Mouse (Mus musculus) heart, embryonic 11.5 days (tissue): ENCODE data around the gene D630045J12Rik. TPM values are rescaled to one million over a fixed set of nuclear protein-coding genes. Genes with fewer than 3 reads are reported as not detected.

Experiments
- ATAC-seq: fragments of 200-750 bp; cut with Nextera tagmentation; replicated peaks from 2 replicates; pipeline ENCODE4 v1.8.0; 2017; ENCODE audit warnings: moderate library complexity; ENCODE audit not compliant: insufficient number of reproducible peaks, low FRiP score, low TSS enrichment
- H3K27ac ChIP-seq: fragments of 300-500 bp; sonication (generic); 2 replicates; pipeline ENCODE4 v1.5.1; 2014; ENCODE audit warnings: mild to moderate bottlenecking, low read depth, low read length
- H3K27me3 ChIP-seq: fragments of 300-500 bp; sonication (generic); 2 replicates; pipeline ENCODE4 v1.6.1; 2014; ENCODE audit warnings: mild to moderate bottlenecking, low read length, mixed read lengths; ENCODE audit not compliant: control insufficient read depth, insufficient read depth
- H3K36me3 ChIP-seq: fragments of 300-500 bp; sonication (generic); 2 replicates; pipeline ENCODE4 v1.6.1; 2014; ENCODE audit warnings: mild to moderate bottlenecking, low read length, moderate library complexity, mixed read lengths; ENCODE audit not compliant: control insufficient read depth, insufficient read depth
- H3K4me1 ChIP-seq: fragments of 300-500 bp; sonication (generic); 2 replicates; pipeline ENCODE4 v1.6.1; 2014; ENCODE audit warnings: low read length; ENCODE audit not compliant: control insufficient read depth, insufficient read depth
- H3K4me2 ChIP-seq: fragments of 300-500 bp; sonication (generic); 2 replicates; pipeline ENCODE4 v1.6.1; 2014; ENCODE audit warnings: mild to moderate bottlenecking, moderate library complexity
- H3K4me3 ChIP-seq: fragments of 300-500 bp; sonication (generic); 2 replicates; pipeline ENCODE4 v1.5.1; 2014; ENCODE audit warnings: low read depth, low read length
- H3K9ac ChIP-seq: fragments of 300-500 bp; sonication (generic); 2 replicates; pipeline ENCODE4 v1.6.1; 2014; ENCODE audit warnings: mild to moderate bottlenecking, low read depth, low read length, moderate library complexity
- H3K9me3 ChIP-seq: fragments of 300-500 bp; sonication (generic); replicated peaks from 2 replicates; pipeline ENCODE4 v1.6.1; 2016; ENCODE audit warnings: low read length; ENCODE audit not compliant: control insufficient read depth
- WGBS: fragments of 180-500 bp; shearing (Covaris S2); extraction: QIAGEN DNeasy Blood & Tissue Kit; methylation state at CpG from one replicate; pipeline ENCODE4 v1.1.7; 2014; ENCODE audit not compliant: insufficient replicate concordance; 5-methylcytosine and 5-hydroxymethylcytosine counted together
- polyA plus RNA-seq: library from polyadenylated mRNA; unstranded; fragments of >200 nt; fragmentation: Nextera tagmentation; extraction: Ambion mirVana; gene quantifications from 2 replicates; pipeline ENCODE4 v1.2.1, GENCODE M21; 2014

The D630045J12Rik gene
- polyA plus RNA-seq, 1 experiment from 2014 or later = 3.7 TPM

- Histone ChIP-seq H3K9me3 (no peaks in the 10 kb centered on the region), H3K36me3 (no peaks in the 10 kb centered on the region), H3K4me2 (no peak overlapping the region), H3K4me3 (no peak overlapping the region), H3K27me3 (no peaks in the 10 kb centered on the region), H3K27ac (no peak overlapping the region), H3K4me1 (peaks cover 9% of the 10 kb centered on the region; the same call in 1 of the 2 replicates), H3K9ac (no peak overlapping the region)
- no peak for ATAC-seq
- WGBS = 11% methylated on average over 8 of the region's 8 CpGs
Observed at GRCm38 (mm10) chr6:38206941-38207531, 46.8 kb downstream of the D630045J12Rik start.

- ATAC-seq = no peak
- H3K4me3 ChIP-seq = no peak overlapping the region
- H3K36me3 ChIP-seq = no peaks in the 10 kb centered on the region
- no peak overlapping the region for H3K9ac ChIP-seq
- no peak overlapping the region for H3K4me2 ChIP-seq
- H3K27me3 ChIP-seq = no peaks in the 10 kb centered on the region
- WGBS = 82% methylated on average over 6 of the region's 6 CpGs
- no peaks in the 10 kb centered on the region for H3K9me3 ChIP-seq
- peaks cover 9% of the 10 kb centered on the region; the same call in 1 of the 2 replicates for H3K4me1 ChIP-seq
- no peak overlapping the region for H3K27ac ChIP-seq
Observed at GRCm38 (mm10) chr6:38205375-38205774, 48.4 kb downstream of the D630045J12Rik start.

GRCm38 (mm10) chr6:38203820-38204219 is 50.0 kb downstream of the D630045J12Rik start:
- Histone ChIP-seq H3K4me1 (peaks cover 9% of the 10 kb centered on the region; the same call in 1 of the 2 replicates), H3K4me3 (no peak overlapping the region), H3K9ac (no peak overlapping the region), H3K27ac (no peak overlapping the region), H3K9me3 (no peaks in the 10 kb centered on the region), H3K36me3 (no peaks in the 10 kb centered on the region), H3K27me3 (no peaks in the 10 kb centered on the region), H3K4me2 (no peak overlapping the region)
- WGBS = 40% methylated on average over 4 of the region's 4 CpGs
- 0 out of 2 replicates have a peak, but pooled peaks have one; percentile 12 for ATAC-seq

GRCm38 (mm10) chr6:38202816-38203215 is 51.0 kb downstream of the D630045J12Rik start:
- WGBS = 78% methylated on average over 12 of the region's 12 CpGs
- no peak overlapping the region for H3K4me2 ChIP-seq

GRCm38 (mm10) chr6:38201495-38201894 is 52.3 kb downstream of the D630045J12Rik start:
- no peak for ATAC-seq
- Histone ChIP-seq H3K4me3 (no peak overlapping the region), H3K4me1 (0 out of 2 replicates have a peak, but pooled peaks cover 4% of the 10 kb centered on the region), H3K4me2 (no peak overlapping the region), H3K27ac (no peak overlapping the region), H3K9me3 (no peaks in the 10 kb centered on the region), H3K36me3 (no peaks in the 10 kb centered on the region), H3K27me3 (no peaks in the 10 kb centered on the region), H3K9ac (no peak overlapping the region)
- WGBS = 70% methylated on average over 5 of the region's 5 CpGs

More at GRCm38 (mm10) chr6:38202816-38203215, 51.0 kb downstream of the D630045J12Rik start:
- Histone ChIP-seq H3K9ac (no peak overlapping the region), H3K9me3 (no peaks in the 10 kb centered on the region), H3K4me3 (no peak overlapping the region), H3K4me1 (peaks cover 9% of the 10 kb centered on the region; the same call in 1 of the 2 replicates), H3K27me3 (no peaks in the 10 kb centered on the region), H3K36me3 (no peaks in the 10 kb centered on the region), H3K27ac (no peak overlapping the region)
- ATAC-seq = no peak

GRCm38 (mm10) chr6:38199599-38199998 is 54.2 kb downstream of the D630045J12Rik start:
- Histone ChIP-seq H3K36me3 (peaks cover 6% of the 10 kb centered on the region; the same call in 1 of the 2 replicates), H3K4me3 (no peak overlapping the region), H3K27me3 (no peaks in the 10 kb centered on the region), H3K9me3 (no peaks in the 10 kb centered on the region), H3K27ac (no peak overlapping the region), H3K4me1 (no peaks in the 10 kb centered on the region), H3K4me2 (no peak overlapping the region), H3K9ac (no peak overlapping the region)
- WGBS = 76% methylated on average over 6 of the region's 6 CpGs
- no peak for ATAC-seq

DNA sequence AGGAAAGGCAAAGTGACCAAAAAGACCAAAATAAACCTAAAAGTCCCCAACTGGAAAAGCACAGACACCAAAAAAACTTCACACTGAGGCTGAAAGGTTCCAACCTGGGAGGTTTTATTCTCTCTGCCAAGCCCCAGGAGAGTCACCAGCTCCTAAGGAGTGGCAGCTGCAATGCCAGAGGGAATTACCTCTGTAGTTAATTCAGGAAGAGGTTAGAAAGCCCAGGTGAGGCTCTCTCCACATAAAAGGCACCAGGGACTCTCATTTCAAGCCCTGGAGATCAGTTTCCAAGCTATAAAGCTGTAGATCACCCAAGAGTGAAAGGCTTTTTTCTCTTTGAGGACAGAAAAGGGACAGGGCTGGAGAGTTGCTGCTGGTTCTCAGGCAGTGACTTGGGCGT is 55.1 kb downstream of the D630045J12Rik start:
- Histone ChIP-seq H3K36me3 (peaks cover 6% of the 10 kb centered on the region; the same call in 1 of the 2 replicates), H3K4me1 (no peaks in the 10 kb centered on the region), H3K27ac (no peak overlapping the region), H3K27me3 (no peaks in the 10 kb centered on the region), H3K9ac (no peak overlapping the region), H3K4me2 (no peak overlapping the region), H3K4me3 (no peak overlapping the region), H3K9me3 (no peaks in the 10 kb centered on the region)
- WGBS = 81% methylated on average over 1 of the region's 1 CpGs
- no peak for ATAC-seq

DNA sequence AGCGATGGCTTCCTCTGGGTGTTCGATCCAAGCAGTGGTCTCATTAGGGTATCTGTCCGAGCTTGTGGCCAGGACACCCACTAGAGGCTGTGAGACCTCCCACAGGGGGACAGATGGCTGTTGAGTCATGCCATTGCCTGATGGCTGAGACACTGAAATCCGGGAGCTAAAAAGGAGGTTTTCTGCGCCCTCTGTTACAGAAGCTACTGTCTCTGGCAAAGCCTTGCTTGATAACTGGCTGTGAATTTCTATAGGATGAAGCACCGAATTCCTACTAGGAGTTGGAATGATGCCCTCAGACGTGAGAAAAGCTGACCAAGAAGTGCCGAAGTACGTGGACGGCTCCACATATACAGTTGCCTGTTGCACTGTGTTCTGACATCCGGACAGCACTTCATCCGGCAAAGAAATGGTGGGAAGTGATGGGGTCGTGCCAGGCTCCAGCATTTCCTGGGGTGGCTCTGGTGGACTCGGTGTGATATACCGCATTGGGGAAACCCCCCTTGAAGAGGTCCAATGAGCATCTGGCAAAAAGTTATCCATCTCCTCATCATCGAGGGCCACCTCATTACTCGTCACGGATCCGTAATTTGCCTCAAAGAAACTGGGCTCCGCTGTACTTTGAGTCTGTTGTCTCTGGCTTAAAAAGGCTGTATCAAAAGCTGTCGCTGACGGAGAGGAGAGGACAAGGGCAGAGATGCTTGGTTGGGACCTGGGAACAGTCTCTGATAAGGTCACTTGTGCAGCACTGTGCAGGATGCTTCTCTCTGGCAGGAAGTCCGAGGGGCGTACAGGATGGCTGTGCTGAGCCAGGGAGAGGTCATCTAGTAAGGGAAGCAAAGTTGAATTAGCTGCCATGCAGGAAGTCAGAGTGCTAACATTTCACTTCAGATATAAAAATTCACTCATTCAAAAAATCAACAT is 57.3 kb downstream of the D630045J12Rik start:
- Histone ChIP-seq H3K9ac (no peak overlapping the region), H3K4me3 (no peak overlapping the region), H3K27me3 (no peaks in the 10 kb centered on the region), H3K4me1 (no peaks in the 10 kb centered on the region), H3K27ac (no peak overlapping the region), H3K4me2 (no peak overlapping the region), H3K36me3 (peaks cover 6% of the 10 kb centered on the region; the same call in 1 of the 2 replicates), H3K9me3 (no peaks in the 10 kb centered on the region)
- no peak for ATAC-seq
- 73% methylated on average over 24 of the region's 24 CpGs for WGBS
